Mouse (Mus musculus): ENCODE data around the gene Gm20518.

The Gm20518 gene

DNA sequence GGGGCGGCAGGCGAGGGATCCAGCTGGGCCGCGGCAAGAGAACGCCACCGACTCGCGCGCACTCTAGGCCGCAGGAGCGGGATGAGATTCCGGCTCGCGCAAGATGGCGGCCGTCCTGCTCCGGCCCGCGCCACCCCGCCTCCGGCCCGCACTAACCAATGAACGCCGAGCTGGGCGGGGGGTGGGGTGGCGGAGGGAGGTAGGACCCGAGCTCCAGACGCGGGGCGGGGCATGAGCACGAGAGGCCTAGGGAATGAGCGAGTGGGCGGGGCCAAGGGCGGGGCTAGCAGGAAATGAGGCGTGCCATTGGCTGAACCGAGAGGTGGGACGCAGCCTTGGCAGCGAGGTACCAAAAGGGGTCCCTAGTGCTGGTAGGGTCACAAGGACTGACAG, at the start of gene Gm20518:
TSS of gene Gm20518 (minus strand) at position 105 of the 393 bp plus-strand sequence.
- WGBS, result 1% methylated on average over 38 of the region's 38 CpGs

DNA sequence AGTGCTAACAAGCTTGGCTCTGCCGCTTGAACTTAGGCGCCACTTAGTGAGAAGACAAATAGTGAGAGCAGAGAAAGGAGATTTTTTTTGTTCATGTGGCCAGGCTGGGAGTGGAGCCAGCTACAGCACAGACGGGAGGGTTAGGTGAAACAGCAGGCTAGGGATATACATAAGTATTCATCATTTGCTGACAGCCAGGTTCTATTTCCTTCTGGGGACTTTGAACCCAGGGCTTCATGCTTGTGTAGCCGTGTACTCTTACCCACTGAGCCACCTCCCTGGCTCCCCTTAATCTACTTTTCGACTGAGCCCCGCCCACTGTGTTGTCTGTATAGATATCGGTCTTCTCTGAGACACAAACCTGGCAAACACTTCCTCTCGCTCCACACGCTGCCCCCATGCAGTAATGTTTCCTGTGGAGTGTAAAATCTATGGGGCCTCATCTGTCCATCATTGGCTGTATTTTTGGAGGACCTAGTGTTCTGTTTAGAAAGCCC, 47.8 kb upstream of the Gm20518 start:
- WGBS, result 35% methylated on average over 9 of the region's 9 CpGs

DNA sequence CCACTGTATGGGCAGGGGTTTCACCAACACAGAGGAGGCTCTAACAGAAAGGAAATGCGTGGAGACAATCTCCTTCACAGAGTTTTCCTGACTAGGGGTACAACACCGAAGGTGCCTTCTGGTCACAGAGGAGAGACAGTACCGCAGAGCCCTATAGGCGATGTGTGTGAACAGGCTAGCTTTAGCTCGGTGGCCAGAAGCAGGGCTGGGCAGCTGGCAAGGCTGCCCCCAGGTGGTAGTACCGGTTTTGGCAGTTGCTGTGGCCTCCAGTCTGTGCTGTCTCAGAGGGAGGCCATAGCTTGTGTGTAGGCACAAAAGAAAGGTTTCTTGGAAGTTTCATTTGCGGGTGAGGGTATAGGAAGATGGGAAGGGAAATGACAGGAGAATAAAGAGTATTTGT, 47.4 kb upstream of the Gm20518 start:
- WGBS, result 23% methylated on average over 7 of the region's 7 CpGs

- WGBS, result 80% methylated on average over 7 of the region's 7 CpGs
Observed at GRCm38 (mm10) chr16:17938187-17938586, 46.7 kb upstream of the Gm20518 start.

GRCm38 (mm10) chr16:17936776-17937175, 45.3 kb upstream of the Gm20518 start:
- 81% methylated on average over 10 of the region's 10 CpGs for WGBS

GRCm38 (mm10) chr16:17934445-17934910, 43.0 kb upstream of the Gm20518 start:
- WGBS, result 64% methylated on average over 3 of the region's 3 CpGs

GRCm38 (mm10) chr16:17933594-17934444, 42.3 kb upstream of the Gm20518 start:
- 80% methylated on average over 9 of the region's 9 CpGs for WGBS

- 55% methylated on average over 5 of the region's 5 CpGs for WGBS
Observed at GRCm38 (mm10) chr16:17931906-17932460, 40.5 kb upstream of the Gm20518 start.

DNA sequence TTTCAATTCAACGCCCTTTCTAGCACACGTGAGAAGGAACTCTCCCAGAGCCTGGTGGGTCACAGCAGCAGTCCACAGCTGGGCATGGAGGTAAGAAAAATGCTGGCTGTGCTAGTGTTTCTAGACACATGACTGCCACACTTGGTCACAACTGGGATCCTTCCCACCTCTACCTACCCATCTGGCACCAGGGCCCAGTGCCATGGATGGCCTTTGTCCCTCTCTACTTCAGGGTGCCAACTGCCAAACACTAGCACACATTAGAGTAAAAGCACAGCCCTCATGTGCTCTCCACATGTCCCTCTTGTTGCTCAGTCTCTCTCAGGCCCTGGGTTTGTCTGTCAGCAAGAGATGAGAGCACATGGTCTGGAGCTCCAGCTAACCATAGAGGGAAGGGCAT, 38.2 kb upstream of the Gm20518 start:
- WGBS, result 73% methylated on average over 2 of the region's 2 CpGs

DNA sequence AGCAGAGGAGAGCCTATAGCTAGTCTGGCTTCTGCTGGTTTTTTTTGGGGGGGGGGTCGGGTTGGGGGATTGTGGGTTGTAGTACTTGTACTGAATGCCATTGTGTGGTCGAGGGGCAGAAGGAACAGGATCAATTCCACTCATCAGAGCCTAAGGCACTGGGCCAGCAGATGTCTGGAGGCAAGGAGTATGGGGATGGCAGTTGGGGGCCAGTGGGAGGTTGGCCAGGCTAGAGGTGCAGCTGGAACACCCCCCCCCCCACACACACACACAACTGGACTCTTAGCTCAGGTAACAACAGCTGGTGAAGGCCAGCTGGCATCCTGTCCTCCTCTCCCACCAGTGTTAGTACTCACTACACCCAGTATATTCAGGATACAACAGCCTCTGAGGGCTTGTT, 37.7 kb upstream of the Gm20518 start:
- 16% methylated on average over 2 of the region's 2 CpGs for WGBS

DNA sequence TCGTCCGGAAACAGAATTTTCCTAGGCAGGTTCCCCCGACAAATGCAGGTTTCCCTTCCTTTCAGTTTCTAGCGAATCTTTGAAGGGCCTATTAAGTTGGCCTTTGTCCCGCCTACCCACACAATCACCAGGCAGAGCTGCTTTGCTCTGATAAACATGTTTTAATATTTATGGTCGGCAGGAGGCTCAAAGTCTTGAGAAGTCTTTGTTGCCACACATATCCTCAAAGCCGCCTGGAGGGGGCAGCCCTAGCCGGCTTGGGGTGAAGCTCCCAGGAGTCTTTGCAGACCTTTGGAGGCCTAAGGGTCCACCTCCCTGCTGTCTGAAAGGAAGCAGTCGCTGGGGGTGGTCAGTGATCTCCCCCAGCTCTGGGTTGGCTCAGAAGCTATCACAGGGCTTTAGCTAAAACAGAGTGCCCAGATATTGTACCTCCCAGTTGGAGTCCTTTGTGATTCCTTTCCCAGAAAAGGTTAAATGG, 37.2 kb upstream of the Gm20518 start:
- WGBS, result 2% methylated on average over 9 of the region's 9 CpGs

DNA sequence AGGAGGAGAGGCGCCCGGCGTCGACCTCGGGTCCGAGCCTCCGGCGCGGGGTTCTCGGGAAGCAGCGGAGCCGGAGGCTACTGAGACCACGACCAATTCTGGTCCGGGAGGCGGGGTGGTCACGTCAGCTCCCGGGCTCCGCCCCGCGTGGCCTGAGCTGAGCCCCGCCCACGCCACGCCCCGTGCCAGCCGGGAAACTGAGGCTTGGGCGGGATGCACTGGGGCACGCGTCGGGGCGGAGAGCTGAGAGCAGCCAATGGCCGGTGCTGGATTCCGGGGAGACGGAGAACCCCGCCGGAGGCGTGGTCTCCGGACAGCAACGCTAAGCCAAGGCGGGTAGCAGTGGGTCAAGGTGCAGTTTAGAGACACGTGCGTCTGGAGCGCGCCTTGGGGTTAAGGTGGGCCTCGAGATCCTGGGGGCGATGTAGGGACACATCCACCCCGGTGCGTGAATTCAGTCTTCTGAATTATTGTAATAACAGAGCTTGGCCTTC, 36.7 kb upstream of the Gm20518 start, which contains the start of gene Slc25a1:
TSS of gene Slc25a1 (minus strand) at position 133 of the 494 bp plus-strand sequence.
- WGBS, result under 1% methylated on average over 44 of the region's 47 CpGs

- under 1% methylated on average over 72 of the region's 72 CpGs for WGBS
Observed at GRCm38 (mm10) chr16:17927351-17928082, 36.0 kb upstream of the Gm20518 start.

DNA sequence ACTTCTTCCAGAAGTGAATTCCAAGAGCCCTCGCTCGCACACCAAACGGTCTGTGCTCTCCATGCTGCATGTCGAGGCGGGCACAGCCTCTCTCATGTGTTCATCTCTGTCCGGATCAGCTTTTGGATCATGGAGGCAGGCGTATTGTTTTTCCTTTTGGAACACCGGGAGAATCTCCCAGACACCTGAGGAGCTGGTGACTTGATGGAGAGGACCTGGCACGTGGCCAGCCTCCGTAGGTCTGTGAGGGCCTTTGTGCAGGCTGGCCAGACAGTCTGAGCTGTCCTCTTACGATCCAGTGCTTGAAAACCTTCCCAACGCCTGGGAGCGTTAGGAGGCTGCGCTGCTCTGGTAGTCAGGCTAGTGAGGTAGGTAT, 30.7 kb upstream of the Gm20518 start:
- under 1% methylated on average over 14 of the region's 14 CpGs for WGBS

GRCm38 (mm10) chr16:17921325-17922162, 30.1 kb upstream of the Gm20518 start:
- WGBS, result under 1% methylated on average over 47 of the region's 47 CpGs

- 30% methylated on average over 20 of the region's 20 CpGs for WGBS
Observed at GRCm38 (mm10) chr16:17920586-17920985, 29.1 kb upstream of the Gm20518 start.

DNA sequence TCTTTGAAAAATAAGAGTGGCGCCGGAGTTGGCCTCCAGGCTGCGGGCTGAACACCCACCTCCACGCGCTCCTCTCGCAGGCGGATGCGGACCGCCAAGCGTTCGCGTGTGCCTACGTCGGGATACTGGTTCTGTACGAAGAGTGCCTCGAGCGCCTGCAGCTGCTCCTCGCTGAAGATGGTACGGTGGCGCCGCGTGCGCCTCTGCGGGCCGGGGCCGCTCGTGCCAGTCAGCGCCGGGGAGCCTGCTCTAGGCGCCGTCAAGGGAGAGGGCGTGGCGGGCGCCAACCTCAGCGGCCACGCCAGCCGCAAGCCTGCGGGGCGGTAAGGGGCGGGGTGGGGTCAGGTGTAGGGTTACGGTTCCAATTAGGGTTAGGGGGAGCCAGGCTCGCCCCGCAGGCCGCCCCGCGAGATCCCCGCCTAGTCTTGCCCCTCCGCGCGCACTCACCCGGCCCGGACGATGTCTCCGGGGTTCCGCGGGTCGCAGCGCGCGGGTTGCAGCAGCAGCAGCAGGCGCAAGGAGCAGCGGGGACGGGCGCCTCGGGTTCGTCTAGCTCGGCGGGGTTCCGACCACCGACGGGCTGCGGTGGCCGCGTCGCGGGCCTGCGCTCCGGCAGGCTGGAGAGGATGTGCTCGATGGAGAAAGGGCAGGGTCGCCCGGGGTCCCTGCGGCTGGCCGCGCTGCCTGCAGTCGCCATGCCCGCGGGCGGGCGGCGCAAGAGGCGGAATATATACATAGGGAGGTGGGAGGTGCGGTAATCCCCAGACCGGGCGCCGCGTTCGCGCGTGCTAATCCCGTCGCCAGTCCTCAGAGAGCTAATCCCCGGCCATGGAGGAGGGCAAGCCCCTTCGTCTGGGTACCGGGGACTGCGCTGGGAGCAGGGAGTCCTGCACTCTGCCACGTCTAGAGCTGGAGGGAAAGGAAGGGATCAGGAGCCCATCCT, 23.1 kb upstream of the Gm20518 start, which contains the start of gene Gsc2:
TSS of gene Gsc2 (minus strand) at position 753 of the 943 bp plus-strand sequence.
- WGBS, result 2% methylated on average over 101 of the region's 106 CpGs

DNA sequence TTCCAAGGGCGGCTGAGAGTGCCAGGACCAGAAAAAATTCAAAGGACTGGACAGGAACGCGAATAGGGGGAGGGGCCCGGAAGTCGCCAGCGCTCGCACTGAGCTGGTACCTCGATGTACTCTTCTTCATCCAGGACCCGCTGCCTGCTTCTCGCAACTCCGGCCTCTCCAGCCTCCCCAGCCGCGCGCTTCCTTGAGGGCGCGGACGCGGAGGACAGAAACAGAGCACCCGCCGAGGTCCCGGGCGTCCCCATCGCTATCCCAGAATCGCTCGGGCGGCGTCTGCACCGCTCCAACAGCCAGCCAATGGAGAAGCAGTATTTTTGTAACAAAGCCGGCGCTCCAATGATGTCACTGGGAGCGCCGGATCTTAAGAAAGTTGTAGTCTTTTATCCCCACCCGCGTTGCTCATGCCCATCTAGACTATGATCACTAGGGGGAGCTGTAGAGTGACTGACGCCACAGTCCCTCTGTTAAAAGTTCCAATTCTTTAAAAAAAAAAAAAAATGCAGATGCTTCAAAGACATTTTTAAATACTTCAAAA, 19.7 kb upstream of the Gm20518 start, which contains the start of gene Ess2:
TSS of gene Ess2 (minus strand) at position 297 of the 544 bp plus-strand sequence.
- under 1% methylated on average over 35 of the region's 35 CpGs for WGBS

DNA sequence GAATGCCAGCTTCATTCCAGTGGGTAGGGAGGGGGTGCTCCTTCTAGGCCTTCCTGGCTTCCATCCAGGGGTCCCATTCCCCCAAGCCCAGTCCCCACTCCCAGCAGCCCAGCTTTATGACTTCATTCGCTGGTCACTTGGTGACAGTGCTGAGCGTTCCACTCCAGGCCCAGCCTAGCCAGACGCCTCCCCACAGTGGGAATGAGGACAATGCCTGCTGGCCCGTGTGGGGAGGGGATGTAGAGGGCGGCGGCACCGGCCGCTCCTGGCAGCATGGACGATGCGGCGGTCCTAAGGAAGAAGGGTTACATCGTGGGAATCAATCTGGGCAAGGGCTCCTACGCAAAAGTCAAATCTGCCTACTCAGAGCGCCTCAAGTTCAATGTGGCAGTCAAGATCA, 7.0 kb upstream of the Gm20518 start, which contains the start of the genes Dgcr2 and Tssk2:
TSS of gene Dgcr2 (minus strand) at position 101 of the 400 bp plus-strand sequence.
TSS of gene Tssk2 (plus strand) at position 176 of the 400 bp plus-strand sequence.
- WGBS, result 92% methylated on average over 14 of the region's 14 CpGs
